Mouse (Mus musculus) lung, embryonic 16.5 days (tissue): ENCODE results near the gene Gm49340. TPM values are rescaled to one million over a fixed set of nuclear protein-coding genes. Genes with fewer than 3 reads are reported as not detected.

Experiments
- ATAC-seq: fragments of 200-750 bp; cut with Nextera tagmentation; 2 replicates; pipeline ENCODE4 v1.8.0; 2017; ENCODE audit warnings: low read depth, mild to moderate bottlenecking, moderate library complexity
- H3K27ac ChIP-seq: fragments of 300-500 bp; sonication (generic); 2 replicates; pipeline ENCODE4 v1.5.1; 2014; ENCODE audit warnings: mild to moderate bottlenecking, control low read depth, low read length
- H3K27me3 ChIP-seq: fragments of 300-500 bp; sonication (generic); 2 replicates; pipeline ENCODE4 v1.6.1; 2014; ENCODE audit warnings: low read depth, low read length, mixed read lengths; ENCODE audit not compliant: control insufficient read depth, insufficient read depth
- H3K36me3 ChIP-seq: fragments of 300-500 bp; sonication (generic); 2 replicates; pipeline ENCODE4 v1.6.1; 2014; ENCODE audit warnings: low read length; ENCODE audit not compliant: control insufficient read depth, insufficient read depth
- H3K4me1 ChIP-seq: fragments of 300-500 bp; sonication (generic); replicated peaks from 2 replicates; pipeline ENCODE4 v1.6.1; 2014; ENCODE audit warnings: low read length, mixed read lengths; ENCODE audit not compliant: control insufficient read depth, insufficient read depth
- H3K4me2 ChIP-seq: fragments of 300-500 bp; sonication (generic); 2 replicates; pipeline ENCODE4 v1.6.1; 2014; ENCODE audit warnings: low read depth, low read length, control low read depth
- H3K4me3 ChIP-seq: fragments of 300-500 bp; sonication (generic); 2 replicates; pipeline ENCODE4 v1.5.1; 2014; ENCODE audit warnings: mild to moderate bottlenecking, low read length, control low read depth
- H3K9ac ChIP-seq: fragments of 300-500 bp; sonication (generic); 2 replicates; pipeline ENCODE4 v1.6.1; 2014; ENCODE audit warnings: low read length, control low read depth
- H3K9me3 ChIP-seq: fragments of 300-500 bp; sonication (generic); 2 replicates; pipeline ENCODE4 v1.6.1; 2016; ENCODE audit warnings: low read length; ENCODE audit not compliant: control insufficient read depth
- WGBS: fragments of 180-500 bp; shearing (Covaris S2); extraction: QIAGEN DNeasy Blood & Tissue Kit; methylation state at CpG from one replicate; pipeline ENCODE4 v1.1.7; 2014; 5-methylcytosine and 5-hydroxymethylcytosine counted together
- polyA plus RNA-seq: library from polyadenylated mRNA; unstranded; fragments of >200 nt; fragmentation: Nextera tagmentation; extraction: Ambion mirVana; gene quantifications from 2 replicates; pipeline ENCODE4 v1.2.1, GENCODE M21; 2015

Gene Gm49340
- polyA plus RNA-seq, 1 experiment from 2014 or later, result not detected

DNA sequence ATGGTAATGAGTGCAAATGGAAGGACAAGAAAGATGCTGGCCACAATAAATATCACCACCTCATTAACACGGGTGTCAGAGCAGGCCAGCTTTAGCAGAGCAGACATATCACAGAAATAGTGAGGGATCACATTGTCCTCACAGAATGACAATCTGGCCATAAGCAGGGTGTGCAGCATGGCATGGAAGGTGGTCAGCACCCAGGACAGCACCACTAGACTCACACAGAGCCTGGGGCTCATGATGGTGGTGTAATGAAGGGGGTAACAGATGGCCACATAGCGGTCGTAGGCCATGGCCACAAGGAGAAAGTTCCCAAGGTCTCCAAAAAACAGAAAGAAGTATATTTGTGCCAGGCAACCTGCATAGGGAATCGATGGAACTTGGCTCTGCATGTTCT lies 65.8 kb downstream of the Gm49340 start:
- ATAC-seq, result no peak
- WGBS, result 66% methylated on average over 4 of the region's 4 CpGs
- Histone ChIP-seq H3K9me3 (no peaks in the 10 kb centered on the region), H3K36me3 (no peaks in the 10 kb centered on the region), H3K4me3 (no peak overlapping the region), H3K4me2 (no peak overlapping the region), H3K27ac (no peak overlapping the region), H3K27me3 (no peaks in the 10 kb centered on the region), H3K9ac (no peak overlapping the region), H3K4me1 (no peaks in the 10 kb centered on the region)

DNA sequence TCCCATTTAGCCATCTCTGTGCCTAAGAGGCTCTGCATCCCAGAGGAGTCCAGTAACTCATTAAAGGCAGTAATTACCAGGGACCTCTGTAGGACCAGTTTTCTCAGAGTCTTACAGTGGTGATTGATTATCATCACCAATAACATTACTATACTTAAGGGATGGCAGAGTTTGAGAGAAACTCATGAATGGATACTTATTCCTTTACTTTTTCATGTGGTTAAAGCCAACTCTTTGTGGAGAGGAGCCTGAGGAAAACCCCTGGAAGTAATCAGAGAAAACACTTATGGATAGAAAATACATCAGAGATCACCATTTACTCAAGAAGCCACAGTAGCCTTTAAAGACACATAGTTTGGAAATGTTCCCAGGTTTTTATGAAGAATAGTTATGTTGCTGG lies 70.0 kb downstream of the Gm49340 start, which contains the start of gene Olfr1:
Olfr1 (minus strand) TSS at position 101 of the 400 bp plus-strand sequence.
- Histone ChIP-seq H3K27ac (no peak within 1 kb of the TSS), H3K4me2 (no peak within 1 kb of the TSS), H3K4me3 (no peak within 1 kb of the TSS), H3K36me3 (no peaks in the 10 kb centered on the region), H3K4me1 (no peaks in the 10 kb centered on the region), H3K27me3 (no peaks in the 10 kb centered on the region), H3K9me3 (no peaks in the 10 kb centered on the region), H3K9ac (no peak within 1 kb of the TSS)
- ATAC-seq, result no peak

Other genes starting within 250 kb of the Gm49340 start
- gene Itgae, start 239.2 kb upstream of the Gm49340 start, polyA plus RNA-seq, result 0.63 and 0.68 TPM in 2 replicates
- gene Haspin, start 191.4 kb upstream of the Gm49340 start, polyA plus RNA-seq, result 16.8 and 18.4 TPM in 2 replicates
- gene P2rx5, start 169.3 kb upstream of the Gm49340 start, polyA plus RNA-seq, result 0.18 and 0.70 TPM in 2 replicates
- 117 and 121 TPM in 2 replicates for gene Emc6, start 152.7 kb upstream of the Gm49340 start, polyA plus RNA-seq
- 275 and 278 TPM in 2 replicates for gene Tax1bp3, start 152.7 kb upstream of the Gm49340 start, polyA plus RNA-seq
- 14.9 and 16.4 TPM in 2 replicates for gene Ctns, start 130.7 kb upstream of the Gm49340 start, polyA plus RNA-seq
- 1.6 and 2.3 TPM in 2 replicates for gene Shpk, start 130.3 kb upstream of the Gm49340 start, polyA plus RNA-seq
- gene Trpv1, start 95.4 kb upstream of the Gm49340 start, polyA plus RNA-seq, result 0.05 TPM in 1 of 2 replicates, not detected in the other
- 0.13 and 0.14 TPM in 2 replicates for gene Trpv3, start 62.4 kb upstream of the Gm49340 start, polyA plus RNA-seq
- 1.4 and 1.8 TPM in 2 replicates for gene Aspa, start 145 bp upstream of the Gm49340 start, polyA plus RNA-seq
- gene Spata22, start within 50 bp of the Gm49340 start, polyA plus RNA-seq, result 0.21 TPM in 1 of 2 replicates, not detected in the other
- gene Olfr20, start 21.0 kb downstream of the Gm49340 start, polyA plus RNA-seq, result not detected in 2 replicates
- gene Olfr376, start 41.5 kb downstream of the Gm49340 start, polyA plus RNA-seq, result not detected in 2 replicates
- gene Olfr1, start 69.9 kb downstream of the Gm49340 start, polyA plus RNA-seq, result not detected in 2 replicates
- not detected in 2 replicates for gene Olfr378, start 98.7 kb downstream of the Gm49340 start, polyA plus RNA-seq
- not detected in 2 replicates for gene Olfr380, start 127.8 kb downstream of the Gm49340 start, polyA plus RNA-seq
- not detected in 2 replicates for gene Olfr381, start 161.9 kb downstream of the Gm49340 start, polyA plus RNA-seq
- gene Olfr382, start 187.5 kb downstream of the Gm49340 start, polyA plus RNA-seq, result not detected in 2 replicates